Mouse (Mus musculus): ENCODE results near the gene Zmpste24.

GRCm38 (mm10) chr4:121084506-121084905 lies 13.5 kb downstream of the Zmpste24 start:
- TF ChIP-seq CTCF (IDR thresholded peaks at IDR 0.05; ENCODE audit: control insufficient read depth, insufficient read depth, insufficient replicate concordance, low read depth, low read length) (no peak), POLR2A (IDR thresholded peaks at IDR 0.05; ENCODE audit: control insufficient read depth, low read depth, low read length) (no peak)

All from testis, adult 2 months (tissue).